Mouse (Mus musculus) E14TG2a.4 (cell line): ENCODE measurements at regions not wholly inside any gene's neighbourhood (a gene's known extent, or its start where the extent isn't known, plus 50 kb on each side); places are given as distances from the start of the nearest gene placed in this dataset.

ENCODE experiments used
- CTCF ChIP-seq: conservative IDR thresholded peaks from 2 replicates; pipeline ENCODE4 v1.5.1; 2014; ENCODE audit warnings: low read length
- NANOG ChIP-seq: IDR thresholded peaks from 2 replicates; pipeline ENCODE4 v1.6.1; 2014; ENCODE audit warnings: borderline replicate concordance, low read length, mixed read lengths

GRCm38 (mm10) chr3:39208651-39209050 is 321.9 kb downstream of the Fat4 start:
- TF ChIP-seq CTCF, result no peak
- no peak for TF ChIP-seq NANOG
